Mouse (Mus musculus) myocyte (in vitro differentiated cells): ENCODE measurements around the gene Smarcc2. TPM values are rescaled to one million over a fixed set of nuclear protein-coding genes. Genes with fewer than 3 reads are reported as not detected.
A peak's percentile ranks its signal among the peaks of the same experiment; 100 is the strongest.

ENCODE experiments used
- H3K27me3 ChIP-seq: one replicate; pipeline ENCODE4 v1.6.1; 2011; ENCODE audit not compliant: control insufficient read depth, insufficient read depth, insufficient read length
- H3K36me3 ChIP-seq: one replicate; pipeline ENCODE4 v1.6.1; 2011; ENCODE audit not compliant: control insufficient read depth, insufficient read depth
- H3K4me2 ChIP-seq: one replicate; pipeline ENCODE4 v1.6.1; 2011; ENCODE audit warnings: low read depth, control low read depth
- H3K4me3 ChIP-seq: one replicate; pipeline ENCODE4 v1.5.1; 2011; ENCODE audit warnings: mild to moderate bottlenecking, control low read depth, moderate library complexity
- H3K79me2 ChIP-seq: one replicate; pipeline ENCODE4 v1.6.1; 2011; ENCODE audit not compliant: control insufficient read depth, insufficient read depth
- H3ac ChIP-seq: one replicate; pipeline ENCODE4 v1.6.1; 2011; ENCODE audit not compliant: control insufficient read depth, insufficient read length
- CEBPB ChIP-seq: IDR thresholded peaks from 2 replicates; pipeline ENCODE4 v1.6.1; 2011; ENCODE audit warnings: mild to moderate bottlenecking, moderate library complexity; ENCODE audit not compliant: poor library complexity, insufficient read depth, severe bottlenecking
- E2F4 ChIP-seq: IDR thresholded peaks from one replicate; pipeline ENCODE4 v1.6.1; 2011; ENCODE audit warnings: mild to moderate bottlenecking, control low read depth, moderate library complexity; ENCODE audit not compliant: insufficient read depth
- MAX ChIP-seq: IDR thresholded peaks from one replicate; pipeline ENCODE4 v1.6.1; 2011; ENCODE audit warnings: low read depth, mild to moderate bottlenecking, control low read depth
- MYOD1 ChIP-seq, 3 experiments: IDR thresholded peaks; one replicate each; pipeline ENCODE4 v1.6.1; 2011; ENCODE audit warnings: control low read depth in 2 of 3, low read depth in 2 of 3, mild to moderate bottlenecking in 2 of 3, moderate library complexity in 1 of 3; ENCODE audit not compliant: insufficient read length in 2 of 3, control insufficient read depth in 1 of 3
- MYOG ChIP-seq, 3 experiments: IDR thresholded peaks; one replicate each; pipeline ENCODE4 v1.6.1; 2011; ENCODE audit warnings: control low read depth in 2 of 3, low read depth in 2 of 3, mild to moderate bottlenecking in 2 of 3; ENCODE audit not compliant: insufficient read length in 2 of 3, control insufficient read depth in 1 of 3, insufficient read depth in 1 of 3
- POLR2A ChIP-seq: IDR thresholded peaks from one replicate; pipeline ENCODE4 v1.6.1; 2011; ENCODE audit warnings: low read depth, mild to moderate bottlenecking, control low read depth, moderate library complexity; ENCODE audit not compliant: insufficient read length
- POLR2AphosphoS2 ChIP-seq: IDR thresholded peaks from one replicate; pipeline ENCODE4 v1.6.1; 2011; ENCODE audit warnings: low read depth, control low read depth; ENCODE audit not compliant: insufficient read length
- REST ChIP-seq: IDR thresholded peaks from one replicate; pipeline ENCODE4 v1.6.1; 2011; ENCODE audit warnings: mild to moderate bottlenecking, control low read depth, moderate library complexity; ENCODE audit not compliant: insufficient read depth, insufficient read length
- SRF ChIP-seq: IDR thresholded peaks from one replicate; pipeline ENCODE4 v1.6.1; 2011; ENCODE audit warnings: low read depth; ENCODE audit not compliant: control insufficient read depth, insufficient read length
- TCF12 ChIP-seq: IDR thresholded peaks from one replicate; pipeline ENCODE4 v1.6.1; 2011; ENCODE audit warnings: mild to moderate bottlenecking, control low read depth; ENCODE audit not compliant: poor library complexity, insufficient read depth, severe bottlenecking
- TCF3 ChIP-seq: IDR thresholded peaks from one replicate; pipeline ENCODE4 v1.6.1; 2011; ENCODE audit warnings: low read depth, control low read depth; ENCODE audit not compliant: insufficient read length
- USF1 ChIP-seq: IDR thresholded peaks from one replicate; pipeline ENCODE4 v1.6.1; 2011; ENCODE audit warnings: low read depth, mild to moderate bottlenecking, control low read depth, moderate library complexity
- polyA plus RNA-seq: library from polyadenylated mRNA; unstranded; fragments of >200 nt; fragmentation: generic; extraction: Trizol; gene quantifications from one replicate; pipeline ENCODE4 v1.2.1, GENCODE M21; 2012; ENCODE audit warnings: missing spikeins

Gene Smarcc2
- polyA plus RNA-seq, 1 experiment, result 52.5 TPM

- Histone ChIP-seq H3K27me3 (no peaks in the 10 kb centered on the region), H3K4me2 (peak overlapping the region; percentile 96), H3K4me3 (peak overlapping the region; percentile 96), H3ac (peak overlapping the region; percentile 64), H3K36me3 (peaks cover 18% of the 10 kb centered on the region), H3K79me2 (peaks cover 39% of the 10 kb centered on the region)
- no peak for TF ChIP-seq SRF
- TF ChIP-seq TCF12, result no peak
- no peak for TF ChIP-seq MYOD1 (IDR thresholded peaks at IDR 0.05; ENCODE audit: control insufficient read depth in 1 of 3, insufficient read length in 2 of 3, low read depth in 2 of 3)
- no peak for TF ChIP-seq TCF3
- no peak for TF ChIP-seq MAX
- no peak for TF ChIP-seq MYOG (IDR thresholded peaks at IDR 0.05; ENCODE audit: control insufficient read depth in 1 of 3, insufficient read depth in 1 of 3, insufficient read length in 2 of 3, low read depth in 2 of 3)
- no peak for TF ChIP-seq REST
- TF ChIP-seq USF1, result no peak
- TF ChIP-seq POLR2A, result no peak
- no peak for TF ChIP-seq CEBPB
- TF ChIP-seq POLR2AphosphoS2, result no peak
- TF ChIP-seq E2F4, result no peak
Observed at GRCm38 (mm10) chr10:128412055-128412381, 47.0 kb upstream of the Smarcc2 start.

- Histone ChIP-seq H3K4me3 (peak overlapping the region; percentile 96), H3K27me3 (no peaks in the 10 kb centered on the region), H3K4me2 (peak overlapping the region; percentile 96), H3ac (peak overlapping the region; percentile 64), H3K79me2 (peaks cover 39% of the 10 kb centered on the region), H3K36me3 (peaks cover 20% of the 10 kb centered on the region)
- TF ChIP-seq MYOD1 (IDR thresholded peaks at IDR 0.05; ENCODE audit: control insufficient read depth in 1 of 3, insufficient read length in 2 of 3, low read depth in 2 of 3) (no peak), POLR2AphosphoS2 (no peak), USF1 (no peak), SRF (no peak), E2F4 (no peak), MYOG (IDR thresholded peaks at IDR 0.05; ENCODE audit: control insufficient read depth in 1 of 3, insufficient read depth in 1 of 3, insufficient read length in 2 of 3, low read depth in 2 of 3) (no peak), POLR2A (no peak), REST (no peak), CEBPB (no peak), TCF3 (no peak), TCF12 (no peak), MAX (no peak)
Observed at GRCm38 (mm10) chr10:128412558-128412957, 46.5 kb upstream of the Smarcc2 start.

GRCm38 (mm10) chr10:128413076-128413475 lies 46.0 kb upstream of the Smarcc2 start:
- H3K4me2 ChIP-seq, result peak overlapping the region; percentile 96
- no peak for TF ChIP-seq CEBPB
- TF ChIP-seq REST, result no peak
- TF ChIP-seq MAX, result no peak
- TF ChIP-seq MYOD1 (IDR thresholded peaks at IDR 0.05; ENCODE audit: control insufficient read depth in 1 of 3, insufficient read length in 2 of 3, low read depth in 2 of 3), result no peak
- no peak for TF ChIP-seq POLR2A
- TF ChIP-seq E2F4, result no peak
- no peak for TF ChIP-seq SRF
- no peak for TF ChIP-seq TCF12
- no peak for TF ChIP-seq MYOG (IDR thresholded peaks at IDR 0.05; ENCODE audit: control insufficient read depth in 1 of 3, insufficient read depth in 1 of 3, insufficient read length in 2 of 3, low read depth in 2 of 3)
- TF ChIP-seq POLR2AphosphoS2, result no peak
- no peak for TF ChIP-seq USF1
- TF ChIP-seq TCF3, result no peak
- no peaks in the 10 kb centered on the region for H3K27me3 ChIP-seq
- H3K79me2 ChIP-seq, result peaks cover 39% of the 10 kb centered on the region
- H3K36me3 ChIP-seq, result peaks cover 25% of the 10 kb centered on the region
- no peak overlapping the region for H3ac ChIP-seq
- H3K4me3 ChIP-seq, result peak overlapping the region; percentile 96

- no peak for TF ChIP-seq E2F4
- no peak for TF ChIP-seq SRF
- no peak for TF ChIP-seq MAX
- no peak for TF ChIP-seq MYOG (IDR thresholded peaks at IDR 0.05; ENCODE audit: control insufficient read depth in 1 of 3, insufficient read depth in 1 of 3, insufficient read length in 2 of 3, low read depth in 2 of 3)
- no peak for TF ChIP-seq TCF3
- TF ChIP-seq REST, result no peak
- no peak for TF ChIP-seq MYOD1 (IDR thresholded peaks at IDR 0.05; ENCODE audit: control insufficient read depth in 1 of 3, insufficient read length in 2 of 3, low read depth in 2 of 3)
- no peak for TF ChIP-seq POLR2AphosphoS2
- no peak for TF ChIP-seq POLR2A
- no peak for TF ChIP-seq TCF12
- no peak for TF ChIP-seq CEBPB
- TF ChIP-seq USF1, result no peak
- Histone ChIP-seq H3K27me3 (no peaks in the 10 kb centered on the region), H3K79me2 (peaks cover 39% of the 10 kb centered on the region), H3ac (no peak overlapping the region), H3K4me3 (no peak overlapping the region), H3K4me2 (no peak overlapping the region), H3K36me3 (peaks cover 26% of the 10 kb centered on the region)
Observed at GRCm38 (mm10) chr10:128414848-128415247, 44.2 kb upstream of the Smarcc2 start.

- TF ChIP-seq MAX (no peak), REST (no peak), E2F4 (no peak), TCF12 (no peak), POLR2AphosphoS2 (no peak), TCF3 (no peak), USF1 (no peak), SRF (no peak), CEBPB (no peak), POLR2A (no peak), MYOG (IDR thresholded peaks at IDR 0.05; ENCODE audit: control insufficient read depth in 1 of 3, insufficient read depth in 1 of 3, insufficient read length in 2 of 3, low read depth in 2 of 3) (no peak), MYOD1 (IDR thresholded peaks at IDR 0.05; ENCODE audit: control insufficient read depth in 1 of 3, insufficient read length in 2 of 3, low read depth in 2 of 3) (no peak)
- Histone ChIP-seq H3ac (no peak overlapping the region), H3K4me2 (no peak overlapping the region), H3K36me3 (peaks cover 14% of the 10 kb centered on the region), H3K79me2 (peaks cover 4% of the 10 kb centered on the region), H3K27me3 (no peaks in the 10 kb centered on the region), H3K4me3 (no peak overlapping the region)
Observed at GRCm38 (mm10) chr10:128422426-128422825, 36.6 kb upstream of the Smarcc2 start.
